Mouse (Mus musculus) urinary bladder, postnatal 14 days (tissue): ENCODE data around the gene Gdf1.

ENCODE experiments used
- DNase-seq: peaks from one replicate; pipeline ENCODE4 v3.0.0; 2021; ENCODE audit warnings: low spot score

Gene Gdf1

DNA sequence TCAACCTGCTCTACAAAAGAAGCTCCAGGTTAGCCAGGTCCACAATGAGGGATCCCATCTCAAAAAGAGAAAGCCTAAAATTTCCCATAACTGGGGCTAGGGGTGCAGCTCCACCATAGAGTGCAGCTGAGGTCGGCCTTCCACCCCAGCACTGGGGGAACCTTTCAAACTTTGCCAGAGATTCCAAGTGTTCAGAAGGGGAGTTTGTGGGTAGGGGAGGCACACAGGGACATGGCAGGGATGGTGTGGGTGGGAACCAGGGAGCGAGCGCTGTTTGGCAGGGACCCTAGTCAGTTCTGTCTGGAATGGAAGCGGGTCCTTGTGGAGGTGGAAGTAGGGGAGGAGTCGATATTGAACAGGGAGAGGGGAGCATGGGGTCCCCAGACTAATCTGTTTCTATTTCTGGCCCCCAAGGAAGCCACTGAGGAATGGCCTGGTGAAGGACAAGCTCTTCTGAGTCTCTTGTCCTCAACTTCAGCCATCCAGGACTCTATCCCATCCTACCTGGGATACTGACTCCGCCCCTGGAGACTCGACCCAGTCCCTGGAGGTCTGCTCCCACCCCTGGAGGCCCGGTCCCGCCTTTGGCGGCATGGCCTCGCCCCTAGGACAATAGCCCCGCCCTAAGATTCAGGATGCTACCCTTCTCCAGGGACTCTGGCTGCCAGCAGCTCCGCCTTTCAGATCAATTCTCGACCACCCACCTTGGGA lies at the start of gene Gdf1:
Gdf1 (plus strand) TSS at position 694 of the 711 bp plus-strand sequence.
- DNase-seq = no peak

GRCm38 (mm10) chr8:70281001-70281400 lies 48.6 kb upstream of the Gdf1 start:
- no peak for DNase-seq

- DNase-seq = peak; percentile 91
Measured at GRCm38 (mm10) chr8:70282603-70283135, 46.9 kb upstream of the Gdf1 start, which contains the start of gene Homer3. Gene Homer3 (plus strand): TSS chr8:70282827.

GRCm38 (mm10) chr8:70283136-70284077 lies 46.2 kb upstream of the Gdf1 start:
- DNase-seq = peak; percentile 49

DNA sequence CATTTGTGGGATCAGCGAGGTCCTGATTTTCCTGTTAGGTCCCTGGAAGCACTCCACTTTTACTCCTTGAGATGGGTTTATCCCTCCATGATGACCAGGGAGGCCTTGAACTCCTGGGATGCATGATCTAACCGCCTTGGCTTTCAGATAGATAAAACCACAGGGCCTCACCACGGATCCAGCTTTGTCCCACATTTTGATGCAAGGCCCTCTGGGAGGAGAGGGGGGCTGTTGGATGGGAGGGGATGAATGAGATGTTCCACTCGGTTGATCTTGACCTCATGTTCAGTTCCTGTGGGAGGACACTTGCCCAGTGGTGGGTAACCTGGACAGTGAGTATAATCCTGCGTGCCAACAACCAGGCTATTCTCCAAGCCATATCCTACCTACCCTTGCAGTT lies 45.2 kb upstream of the Gdf1 start:
- DNase-seq = no peak

DNA sequence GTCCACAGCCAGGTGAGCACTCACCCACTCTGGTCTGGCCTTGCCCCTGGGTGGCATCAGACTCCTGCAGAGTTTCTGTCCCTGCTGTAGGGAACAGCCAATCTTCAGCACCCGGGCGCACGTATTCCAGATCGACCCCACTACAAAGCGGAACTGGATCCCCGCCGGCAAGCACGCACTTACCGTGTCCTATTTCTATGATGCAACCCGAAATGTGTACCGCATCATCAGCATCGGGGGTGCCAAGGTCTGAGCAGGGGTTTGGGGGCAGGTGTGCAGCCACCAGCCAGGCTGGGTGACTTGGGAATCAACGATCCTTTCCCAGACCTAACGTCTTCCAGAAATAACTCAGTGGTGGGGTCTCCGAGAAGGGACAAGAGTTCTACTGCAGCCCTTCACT lies 44.3 kb upstream of the Gdf1 start:
- no peak for DNase-seq

DNA sequence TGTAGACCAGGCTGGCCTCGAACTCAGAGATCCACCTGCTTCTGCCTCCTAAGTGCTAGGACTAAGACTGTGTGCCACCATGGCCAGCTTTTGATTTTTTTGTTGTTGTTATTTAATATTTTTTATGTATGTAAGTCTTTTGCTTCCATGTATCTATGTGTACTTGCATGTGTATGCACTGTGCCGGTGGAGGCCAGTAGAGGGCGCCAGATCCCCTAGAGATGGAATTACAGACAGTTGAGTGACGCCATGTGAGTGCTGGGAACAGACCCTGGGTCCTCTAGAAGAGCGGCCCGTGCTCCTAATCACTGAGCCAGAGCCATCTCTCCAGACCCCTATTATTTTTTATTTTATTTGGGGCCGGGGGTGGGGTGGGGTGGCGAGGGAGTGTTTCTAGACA lies 42.9 kb upstream of the Gdf1 start:
- no peak for DNase-seq

- no peak for DNase-seq
Measured at GRCm38 (mm10) chr8:70293988-70294405, 35.6 kb upstream of the Gdf1 start.

DNA sequence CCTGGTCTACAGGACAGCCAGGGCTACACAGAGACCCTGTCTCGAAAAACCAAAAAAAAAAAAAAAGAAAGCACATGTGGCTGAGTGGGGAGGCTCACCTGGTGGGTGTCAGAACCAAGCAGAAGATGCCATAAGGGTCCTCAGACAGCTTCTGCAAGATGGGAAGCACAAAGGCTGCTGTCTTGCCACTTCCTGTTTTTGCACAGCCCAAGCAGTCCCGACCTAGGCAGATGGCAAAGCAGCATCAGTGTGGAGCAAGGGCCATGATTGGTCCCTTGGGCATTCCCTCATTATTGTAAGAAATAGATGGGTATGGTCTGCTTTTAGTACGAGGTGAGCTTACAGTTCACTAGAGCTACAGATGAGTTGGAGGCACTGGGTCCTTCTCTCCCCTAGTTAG lies 28.7 kb upstream of the Gdf1 start:
- DNase-seq = no peak

GRCm38 (mm10) chr8:70302358-70302890 lies 27.2 kb upstream of the Gdf1 start, which contains the start of the genes Ddx49 and Cope:
Gene Ddx49 (minus strand): TSS chr8:70302489.
Gene Cope (plus strand): TSS chr8:70302518.
- peak; percentile 93 for DNase-seq

- DNase-seq = no peak
Measured at GRCm38 (mm10) chr8:70302901-70303300, 26.7 kb upstream of the Gdf1 start.

GRCm38 (mm10) chr8:70309311-70309710 lies 20.3 kb upstream of the Gdf1 start:
- no peak for DNase-seq

- DNase-seq = no peak
Measured at GRCm38 (mm10) chr8:70313399-70313798, 16.2 kb upstream of the Gdf1 start.

DNA sequence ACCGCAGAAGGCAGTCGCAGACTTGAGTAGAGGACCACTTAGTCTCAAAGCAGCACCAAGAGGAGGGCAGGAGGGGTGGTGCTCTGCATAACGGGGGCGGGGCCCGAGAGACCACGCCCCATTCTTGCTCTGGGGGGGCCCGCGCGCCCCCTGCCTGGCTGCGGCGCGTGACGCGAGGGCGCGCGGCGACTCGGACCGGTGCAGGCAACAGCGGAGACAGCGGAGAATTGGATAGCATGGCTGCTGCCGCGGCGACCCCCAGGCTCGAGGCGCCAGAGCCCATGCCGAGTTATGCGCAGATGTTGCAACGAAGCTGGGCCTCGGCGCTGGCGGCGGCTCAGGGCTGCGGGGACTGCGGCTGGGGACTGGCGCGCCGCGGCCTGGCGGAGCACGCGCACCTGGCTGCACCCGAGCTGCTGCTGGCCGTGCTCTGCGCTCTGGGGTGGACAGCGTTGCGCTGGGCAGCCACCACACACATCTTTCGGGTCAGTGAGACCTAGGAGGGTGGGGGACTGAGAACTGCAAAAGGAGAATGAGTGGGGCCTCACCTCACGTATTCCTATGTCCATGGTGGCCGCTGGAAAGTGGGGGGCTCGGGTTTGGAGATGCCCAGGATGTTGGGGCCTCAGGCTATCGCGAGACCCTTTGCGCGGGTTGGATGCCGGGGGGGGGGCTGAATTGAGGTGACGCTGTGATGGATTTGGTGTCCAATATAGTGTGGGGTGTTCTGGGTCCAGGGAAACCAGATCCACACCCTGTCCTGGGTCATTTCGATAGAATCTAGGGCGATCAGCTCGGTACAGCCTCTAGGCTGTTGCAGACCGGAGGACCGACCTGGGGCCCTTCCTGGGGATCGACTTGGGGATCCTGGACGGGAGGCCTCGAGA lies 13.8 kb upstream of the Gdf1 start, which contains the start of gene Cers1:
Cers1 (plus strand) TSS at position 152 of the 887 bp plus-strand sequence.
- DNase-seq = peak; percentile 50

DNA sequence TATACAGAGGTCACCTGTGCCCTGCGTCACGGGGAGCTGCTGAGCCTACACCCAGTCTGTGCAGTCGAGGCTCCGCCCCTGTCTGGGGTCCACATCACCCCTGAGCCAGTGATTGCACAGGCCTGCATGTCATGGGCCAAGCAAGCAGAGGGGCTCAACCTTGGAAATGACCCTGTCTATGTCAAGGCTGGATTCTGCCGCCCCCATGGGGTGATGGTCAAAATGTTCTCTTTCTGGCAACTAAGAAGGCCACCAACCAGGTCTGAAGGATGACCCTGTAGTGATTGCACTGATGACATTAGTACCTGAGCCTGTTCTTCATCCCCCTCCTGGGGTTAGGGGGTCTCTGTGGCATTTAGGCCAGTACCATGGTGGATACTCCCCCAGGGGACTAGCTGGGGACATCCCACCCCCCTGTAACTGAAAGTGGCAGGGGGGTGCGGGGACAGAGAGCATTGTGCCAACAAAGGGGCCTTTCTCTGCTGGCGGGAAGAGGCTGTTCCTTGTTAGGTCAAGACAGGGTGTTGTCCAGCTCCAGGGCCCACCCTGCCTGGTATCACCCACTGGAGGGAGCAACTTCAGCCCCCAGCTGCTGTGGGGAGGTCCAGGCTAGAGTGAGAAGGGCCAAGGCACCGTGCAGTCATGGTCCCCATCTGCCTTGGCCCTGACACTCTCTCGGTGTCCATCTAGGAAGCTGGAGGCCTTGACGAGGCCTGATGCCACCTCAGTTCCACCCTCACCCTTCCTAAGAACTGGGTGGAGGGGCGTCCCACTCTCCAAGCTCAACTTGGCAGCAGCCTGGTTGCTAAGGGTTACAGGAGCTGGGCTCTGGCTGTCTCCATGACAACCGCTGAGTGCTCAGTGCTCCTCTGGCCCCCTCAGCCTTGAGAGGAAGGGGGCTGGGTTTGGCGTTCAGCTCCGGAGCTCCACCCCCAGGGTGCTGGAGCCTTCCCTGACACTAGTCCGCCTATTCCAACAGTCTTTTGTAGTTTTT lies 12.8 kb upstream of the Gdf1 start:
- peak; percentile 26 for DNase-seq

GRCm38 (mm10) chr8:70317872-70318271 lies 11.7 kb upstream of the Gdf1 start:
- DNase-seq = no peak

DNA sequence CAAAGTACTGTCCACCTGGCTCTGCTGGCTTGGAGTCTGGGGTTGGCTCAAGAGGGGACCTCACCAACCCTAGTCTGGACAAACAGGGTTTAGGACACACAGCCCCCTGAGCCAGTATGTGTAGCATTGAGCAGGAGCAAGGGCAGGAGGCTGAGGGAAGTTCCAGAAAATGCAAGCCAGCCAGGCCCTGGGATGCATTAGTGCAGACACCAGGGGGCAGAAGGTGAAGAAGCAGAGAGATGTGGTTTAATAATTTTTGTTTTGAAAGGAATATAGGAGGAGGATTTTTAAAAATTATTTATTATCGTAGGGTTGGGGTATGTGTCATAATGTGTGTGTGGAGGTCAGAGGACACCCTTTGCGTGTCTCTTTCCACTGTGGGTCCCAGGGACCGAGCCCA lies 5.9 kb upstream of the Gdf1 start:
- DNase-seq = no peak

GRCm38 (mm10) chr8:70327512-70327911 lies 2.1 kb upstream of the Gdf1 start:
- no peak for DNase-seq

DNA sequence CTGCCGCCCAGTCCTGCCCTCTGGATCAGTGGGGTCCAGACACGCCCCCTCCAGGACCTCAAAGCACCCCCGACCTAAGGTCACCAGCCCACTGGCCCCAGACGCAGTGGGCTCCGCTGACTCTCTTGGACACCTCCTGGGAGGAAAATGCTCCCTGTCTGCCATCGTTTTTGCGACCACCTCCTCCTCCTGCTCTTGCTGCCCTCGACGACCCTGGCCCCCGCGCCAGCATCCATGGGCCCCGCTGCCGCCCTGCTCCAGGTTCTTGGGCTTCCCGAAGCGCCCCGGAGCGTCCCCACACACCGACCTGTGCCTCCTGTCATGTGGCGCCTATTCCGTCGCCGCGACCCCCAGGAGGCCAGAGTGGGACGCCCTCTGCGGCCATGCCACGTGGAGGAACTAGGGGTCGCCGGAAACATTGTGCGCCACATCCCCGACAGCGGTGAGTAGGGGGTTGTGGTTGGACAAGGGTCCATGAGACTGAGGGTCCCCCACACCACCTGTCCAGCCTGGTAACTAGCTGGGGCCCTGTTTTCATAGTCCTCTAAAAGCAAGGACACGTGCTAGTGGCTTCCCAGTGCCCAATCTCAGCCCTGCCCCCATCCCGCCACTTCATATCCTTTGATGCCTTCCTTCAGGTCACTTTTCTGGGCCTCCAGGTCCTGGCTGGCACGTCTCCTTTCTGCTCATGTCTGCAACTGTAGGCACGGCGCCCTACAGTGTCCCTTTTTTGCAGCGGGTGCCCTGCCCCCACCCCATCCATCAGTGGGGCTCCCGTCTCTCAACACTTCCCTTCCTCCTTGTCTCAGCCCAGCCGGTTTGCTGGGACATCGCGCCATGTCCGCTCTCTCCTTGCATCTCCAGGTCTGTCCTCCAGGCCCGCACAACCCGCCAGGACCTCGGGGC lies 471 bp downstream of the Gdf1 start:
- DNase-seq = no peak
